Mouse (Mus musculus) intestine, embryonic 14.5 days (tissue): ENCODE measurements around the gene Ubxn4. TPM values are rescaled to one million over a fixed set of nuclear protein-coding genes. Genes with fewer than 3 reads are reported as not detected.

Experiments used
- ATAC-seq: fragments of 200-750 bp; cut with Nextera tagmentation; replicated peaks from 2 replicates; pipeline ENCODE4 v1.8.0; 2017; ENCODE audit warnings: low read depth, moderate number of reproducible peaks, moderate TSS enrichment, moderate library complexity; ENCODE audit not compliant: low FRiP score, low TSS enrichment
- DNase-seq: peaks from one replicate; pipeline ENCODE4 v3.0.0-alpha.2; 2018; ENCODE audit warnings: low spot score
- H3K27ac ChIP-seq: fragments of 300-500 bp; sonication (generic); 2 replicates; pipeline ENCODE4 v1.5.1; 2014; ENCODE audit warnings: low read depth, mild to moderate bottlenecking, control low read depth
- H3K27me3 ChIP-seq: fragments of 300-500 bp; sonication (generic); replicated peaks from 2 replicates; pipeline ENCODE4 v1.6.1; 2014; ENCODE audit warnings: low read length, control low read depth; ENCODE audit not compliant: control insufficient read depth, insufficient read depth
- H3K36me3 ChIP-seq: fragments of 300-500 bp; sonication (generic); 2 replicates; pipeline ENCODE4 v1.6.1; 2014; ENCODE audit warnings: low read length, control low read depth; ENCODE audit not compliant: control insufficient read depth, insufficient read depth
- H3K4me1 ChIP-seq: fragments of 300-500 bp; sonication (generic); replicated peaks from 2 replicates; pipeline ENCODE4 v1.6.1; 2014; ENCODE audit warnings: low read length, control low read depth, mixed read lengths; ENCODE audit not compliant: control insufficient read depth, insufficient read depth
- H3K4me2 ChIP-seq: fragments of 300-500 bp; sonication (generic); 2 replicates; pipeline ENCODE4 v1.6.1; 2014; ENCODE audit warnings: low read length
- H3K4me3 ChIP-seq: fragments of 300-500 bp; sonication (generic); 2 replicates; pipeline ENCODE4 v1.5.1; 2014; ENCODE audit warnings: low read depth, low read length, control low read depth, mixed read lengths
- H3K9ac ChIP-seq: fragments of 300-500 bp; sonication (generic); 2 replicates; pipeline ENCODE4 v1.6.1; 2014; ENCODE audit warnings: mild to moderate bottlenecking, low read length
- H3K9me3 ChIP-seq: fragments of 300-500 bp; sonication (generic); 2 replicates; pipeline ENCODE4 v1.6.1; 2016; ENCODE audit warnings: low read length, control low read depth; ENCODE audit not compliant: control insufficient read depth
- WGBS: fragments of 180-500 bp; shearing (Covaris S2); extraction: QIAGEN DNeasy Blood & Tissue Kit; methylation state at CpG from one replicate; pipeline ENCODE4 v1.1.7; 2014; 5-methylcytosine and 5-hydroxymethylcytosine counted together
- polyA plus RNA-seq: library from polyadenylated mRNA; unstranded; fragments of >200 nt; fragmentation: Nextera tagmentation; extraction: Ambion mirVana; gene quantifications from 2 replicates; pipeline ENCODE4 v1.2.1, GENCODE M21; 2014

Gene Ubxn4
- polyA plus RNA-seq: 65.3 and 66.6 TPM in 2 replicates

- peak within 1 kb of the TSS; percentile 82 for H3K27ac ChIP-seq
- H3K4me2 ChIP-seq: peak within 1 kb of the TSS; percentile 76
- ATAC-seq (peak; percentile 10; the same call in 1 of the 2 replicates), DNase-seq (no peak)
- peaks cover 13% of the 10 kb centered on the region for H3K4me1 ChIP-seq
- H3K27me3 ChIP-seq: no peaks in the 10 kb centered on the region
- H3K4me3 ChIP-seq: peak within 1 kb of the TSS; percentile 74
- 10% methylated on average over 10 of the region's 10 CpGs for WGBS
- H3K9me3 ChIP-seq: no peaks in the 10 kb centered on the region
- no peaks in the 10 kb centered on the region for H3K36me3 ChIP-seq
- peak within 1 kb of the TSS; percentile 86 for H3K9ac ChIP-seq
These were observed at the start of gene Ubxn4 for GRCm38 (mm10) chr1:128243627-128243995. Ubxn4 (plus strand) TSS chr1:128243964.

- WGBS: 31% methylated on average over 2 of the region's 2 CpGs
- ATAC-seq: no peak
These were observed 49.8 kb upstream of the Ubxn4 start for GRCm38 (mm10) chr1:128194011-128194410.

GRCm38 (mm10) chr1:128197353-128197752, 46.4 kb upstream of the Ubxn4 start:
- Histone ChIP-seq H3K4me1 (no peaks in the 10 kb centered on the region), H3K4me3 (no peak overlapping the region), H3K27ac (no peak overlapping the region), H3K9me3 (no peaks in the 10 kb centered on the region), H3K36me3 (peaks cover 59% of the 10 kb centered on the region), H3K4me2 (no peak overlapping the region), H3K9ac (no peak overlapping the region), H3K27me3 (no peaks in the 10 kb centered on the region)
- ATAC-seq: no peak
- WGBS: 92% methylated on average over 1 of the region's 1 CpGs
- DNase-seq: no peak

More at GRCm38 (mm10) chr1:128194011-128194410, 49.8 kb upstream of the Ubxn4 start:
- no peak overlapping the region for H3K9ac ChIP-seq
- DNase-seq: no peak
- H3K27ac ChIP-seq: no peak overlapping the region
- no peaks in the 10 kb centered on the region for H3K27me3 ChIP-seq
- H3K9me3 ChIP-seq: no peaks in the 10 kb centered on the region
- no peak overlapping the region for H3K4me2 ChIP-seq
- no peak overlapping the region for H3K4me3 ChIP-seq
- H3K36me3 ChIP-seq: peaks cover 53% of the 10 kb centered on the region
- no peaks in the 10 kb centered on the region for H3K4me1 ChIP-seq

GRCm38 (mm10) chr1:128213261-128213660, 30.5 kb upstream of the Ubxn4 start:
- Histone ChIP-seq H3K27me3 (no peaks in the 10 kb centered on the region), H3K9me3 (no peaks in the 10 kb centered on the region), H3K9ac (no peak overlapping the region), H3K4me1 (no peaks in the 10 kb centered on the region), H3K4me3 (no peak overlapping the region), H3K27ac (no peak overlapping the region), H3K36me3 (peaks cover 50% of the 10 kb centered on the region), H3K4me2 (no peak overlapping the region)
- DNase-seq (no peak), ATAC-seq (no peak)
- 70% methylated on average over 5 of the region's 5 CpGs for WGBS

GRCm38 (mm10) chr1:128221886-128222285, 21.9 kb upstream of the Ubxn4 start:
- no peak for DNase-seq
- ATAC-seq: no peak
- no peak overlapping the region for H3K4me3 ChIP-seq

GRCm38 (mm10) chr1:128223304-128223703, 20.5 kb upstream of the Ubxn4 start:
- no peak overlapping the region for H3K4me2 ChIP-seq
- H3K4me3 ChIP-seq: no peak overlapping the region
- 73% methylated on average over 1 of the region's 1 CpGs for WGBS
- peaks cover 54% of the 10 kb centered on the region for H3K36me3 ChIP-seq
- H3K27me3 ChIP-seq: no peaks in the 10 kb centered on the region
- no peaks in the 10 kb centered on the region for H3K4me1 ChIP-seq
- DNase-seq (no peak), ATAC-seq (no peak)
- H3K9ac ChIP-seq: no peak overlapping the region
- H3K27ac ChIP-seq: no peak overlapping the region
- no peaks in the 10 kb centered on the region for H3K9me3 ChIP-seq

More at GRCm38 (mm10) chr1:128221886-128222285, 21.9 kb upstream of the Ubxn4 start:
- no peak overlapping the region for H3K4me2 ChIP-seq
- no peak overlapping the region for H3K27ac ChIP-seq
- H3K9me3 ChIP-seq: no peaks in the 10 kb centered on the region
- H3K36me3 ChIP-seq: peaks cover 55% of the 10 kb centered on the region
- WGBS: 96% methylated on average over 2 of the region's 2 CpGs
- H3K4me1 ChIP-seq: no peaks in the 10 kb centered on the region
- no peaks in the 10 kb centered on the region for H3K27me3 ChIP-seq
- no peak overlapping the region for H3K9ac ChIP-seq

- Histone ChIP-seq H3K9ac (no peak overlapping the region), H3K4me2 (no peak overlapping the region), H3K36me3 (peaks cover 67% of the 10 kb centered on the region), H3K9me3 (no peaks in the 10 kb centered on the region), H3K4me3 (no peak overlapping the region), H3K4me1 (no peaks in the 10 kb centered on the region), H3K27ac (no peak overlapping the region), H3K27me3 (no peaks in the 10 kb centered on the region)
- 94% methylated on average over 4 of the region's 4 CpGs for WGBS
- ATAC-seq (no peak), DNase-seq (no peak)
These were observed 8.6 kb upstream of the Ubxn4 start for GRCm38 (mm10) chr1:128235181-128235580.

GRCm38 (mm10) chr1:128243996-128244726, 397 bp downstream of the Ubxn4 start:
- DNase-seq (peak; percentile 97), ATAC-seq (peak; percentile 94)
- peak overlapping the region; percentile 86 for H3K9ac ChIP-seq
- H3K4me2 ChIP-seq: peak overlapping the region; percentile 76
- H3K9me3 ChIP-seq: no peaks in the 10 kb centered on the region
- under 1% methylated on average over 71 of the region's 71 CpGs for WGBS
- H3K36me3 ChIP-seq: no peaks in the 10 kb centered on the region
- peak overlapping the region; percentile 74 for H3K4me3 ChIP-seq
- peak overlapping the region; percentile 82 for H3K27ac ChIP-seq
- H3K4me1 ChIP-seq: peaks cover 13% of the 10 kb centered on the region
- no peaks in the 10 kb centered on the region for H3K27me3 ChIP-seq
